10 mouse cellular contexts compared by ENCODE assay signal in the genomic region with DNA sequence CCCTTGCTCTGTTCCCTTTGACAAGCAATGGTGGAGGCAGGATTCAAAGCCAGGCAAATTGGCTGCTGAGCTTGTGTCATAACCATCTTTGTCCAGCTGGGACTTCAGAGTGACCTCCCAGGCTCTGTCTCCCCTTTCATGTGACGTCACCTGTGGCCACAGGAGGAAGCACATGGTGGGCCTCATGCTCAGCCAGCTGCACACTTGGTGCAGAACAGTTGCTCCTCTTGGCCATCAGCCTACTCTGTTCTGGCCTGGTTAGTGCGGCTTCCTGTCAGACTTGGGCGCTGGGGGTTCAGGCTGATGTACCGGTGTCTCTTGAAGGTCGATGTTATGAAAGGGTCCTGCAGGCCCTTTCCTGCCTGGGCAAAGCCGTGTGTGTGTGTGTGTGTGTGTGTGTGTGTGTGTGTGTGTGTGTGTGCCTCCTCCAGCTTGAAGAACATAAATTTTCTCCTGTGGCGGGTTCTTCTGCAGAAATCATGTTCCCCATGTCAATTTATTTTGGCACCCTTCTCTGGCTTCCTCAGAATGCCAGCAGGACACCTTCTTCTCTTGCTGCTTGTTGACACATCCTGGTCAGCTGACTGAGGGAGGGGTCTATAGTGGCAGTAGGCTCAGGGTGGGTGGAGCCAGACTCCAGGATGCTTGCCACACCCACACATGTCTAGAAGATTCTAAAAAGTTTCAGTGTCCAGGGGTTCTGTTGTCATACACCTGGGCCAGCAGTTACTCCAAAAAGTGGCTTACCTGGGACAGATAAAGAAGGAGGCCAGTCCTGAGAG. TPM values are rescaled to one million over a fixed set of nuclear protein-coding genes. Genes with fewer than 3 reads are reported as not detected.
A peak's percentile ranks its signal among the peaks of the same experiment; 100 is the strongest.
DNase-seq lines count a peak whose midpoint lies in the region; ATAC-seq and TF ChIP-seq lines count a peak whose summit lies in the region.
"Had no signal": no experiment of that assay in that cellular context is flagged by ENCODE, and none has a peak within 500 bp of the region (broad histone marks: within the 10 kb centered on the region; RNA-seq: fewer than 3 reads in every experiment).

No protein-coding gene starts in this region.

- no peak overlapping the region for H3K4me3 ChIP-seq in MEL (ENCODE audit: control insufficient read depth in 1 of 2, insufficient read depth in 1 of 2, low read depth in 2 of 2, low read length in 2 of 2)
- H3K4me3 ChIP-seq in megakaryocyte, embryonic 14.5 days (replicated peaks) = peak overlapping the region; percentile 42
- no peak overlapping the region for H3K4me3 ChIP-seq in neural tube, embryonic 15.5 days (replicated peaks)
- H3K4me3 ChIP-seq in intestine, embryonic 15.5 days (replicated peaks) = no peak overlapping the region
- H3K4me3 ChIP-seq in forebrain, embryonic 12.5 days (replicated peaks) = no peak overlapping the region
- H3K4me3 ChIP-seq: hindbrain, embryonic 15.5 days had no signal

- no peak for ATAC-seq in neural tube, embryonic 15.5 days (ENCODE audit: low FRiP score)
- ATAC-seq in intestine, embryonic 15.5 days = no peak
- ATAC-seq in forebrain, embryonic 12.5 days (ENCODE audit: low FRiP score) = no peak

- H3K9me3 ChIP-seq in MEL (replicated peaks; ENCODE audit: insufficient read depth, low read length) = no peaks in the 10 kb centered on the region
- H3K9me3 ChIP-seq in megakaryocyte, embryonic 14.5 days = no peaks in the 10 kb centered on the region
- H3K9me3 ChIP-seq in neural tube, embryonic 15.5 days (replicated peaks) = no peaks in the 10 kb centered on the region
- H3K9me3 ChIP-seq in intestine, embryonic 15.5 days = no peaks in the 10 kb centered on the region
- no peaks in the 10 kb centered on the region for H3K9me3 ChIP-seq in forebrain, embryonic 12.5 days
- H3K9me3 ChIP-seq: hindbrain, embryonic 15.5 days had no signal

- TF ChIP-seq POLR2A in MEL (IDR thresholded peaks at IDR 0.05; ENCODE audit: control insufficient read depth in 1 of 2, insufficient read depth in 1 of 2, low read depth in 1 of 2, low read length in 2 of 2, poor library complexity in 1 of 2) = no peak

- peaks cover 0 to 2% of the 10 kb centered on the region in 2 experiments; a peak in 1 of 4 replicates for H3K36me3 ChIP-seq in MEL (ENCODE audit: control insufficient read depth in 1 of 2, insufficient read depth in 2 of 2, low read length in 2 of 2)
- H3K36me3 ChIP-seq in megakaryocyte, embryonic 14.5 days (replicated peaks; ENCODE audit: low read length) = peaks cover 10% of the 10 kb centered on the region
- no peaks in the 10 kb centered on the region for H3K36me3 ChIP-seq in neural tube, embryonic 15.5 days
- no peaks in the 10 kb centered on the region for H3K36me3 ChIP-seq in intestine, embryonic 15.5 days
- H3K36me3 ChIP-seq in forebrain, embryonic 12.5 days (replicated peaks) = no peaks in the 10 kb centered on the region
- H3K36me3 ChIP-seq: G1E; hindbrain, embryonic 15.5 days had no signal

- H3K4me2 ChIP-seq in neural tube, embryonic 15.5 days = no peak overlapping the region
- no peak overlapping the region for H3K4me2 ChIP-seq in intestine, embryonic 15.5 days (replicated peaks)
- H3K4me2 ChIP-seq in forebrain, embryonic 12.5 days = no peak overlapping the region
- H3K4me2 ChIP-seq: hindbrain, embryonic 15.5 days had no signal

- WGBS in neural tube, embryonic 15.5 days = 88% methylated on average over 7 of the region's 7 CpGs
- WGBS in intestine, embryonic 15.5 days = 72% methylated on average over 7 of the region's 7 CpGs
- 91% methylated on average over 6 of the region's 7 CpGs for WGBS in forebrain, embryonic 12.5 days

- H3K9ac ChIP-seq in MEL (ENCODE audit: control insufficient read depth, low read depth, low read length, poor library complexity, severe bottlenecking) = no peak overlapping the region
- H3K9ac ChIP-seq in neural tube, embryonic 15.5 days (replicated peaks) = no peak overlapping the region
- H3K9ac ChIP-seq in intestine, embryonic 15.5 days = no peak overlapping the region
- no peak overlapping the region for H3K9ac ChIP-seq in forebrain, embryonic 12.5 days
- H3K9ac ChIP-seq: hindbrain, embryonic 15.5 days had no signal

- TF ChIP-seq EP300 in MEL (IDR thresholded peaks at IDR 0.05; ENCODE audit: low read depth in 1 of 2, low read length in 2 of 2) = no peak

- H3K27me3 ChIP-seq in MEL (ENCODE audit: control insufficient read depth in 1 of 2, insufficient read depth in 2 of 2, low read length in 2 of 2) = no peaks in the 10 kb centered on the region
- H3K27me3 ChIP-seq in megakaryocyte, embryonic 14.5 days (replicated peaks) = peaks cover 19% of the 10 kb centered on the region
- H3K27me3 ChIP-seq in neural tube, embryonic 15.5 days (replicated peaks) = no peaks in the 10 kb centered on the region
- H3K27me3 ChIP-seq in intestine, embryonic 15.5 days (replicated peaks) = no peaks in the 10 kb centered on the region
- H3K27me3 ChIP-seq in forebrain, embryonic 12.5 days = no peaks in the 10 kb centered on the region
- H3K27me3 ChIP-seq: hindbrain, embryonic 15.5 days had no signal

- peaks cover 1% of the 10 kb centered on the region; the same call in 1 of the 2 replicates for H3K79me2 ChIP-seq in MEL (ENCODE audit: control insufficient read depth, insufficient read depth, low read length, poor library complexity)

- TF ChIP-seq RAD21 in MEL (IDR thresholded peaks at IDR 0.05; ENCODE audit: low read depth, low read length) = no peak

- H3K27ac ChIP-seq in MEL (ENCODE audit: control insufficient read depth, low read depth, low read length) = no peak overlapping the region
- no peak overlapping the region for H3K27ac ChIP-seq in neural tube, embryonic 15.5 days (replicated peaks)
- H3K27ac ChIP-seq in intestine, embryonic 15.5 days = no peak overlapping the region
- no peak overlapping the region for H3K27ac ChIP-seq in forebrain, embryonic 12.5 days
- H3K27ac ChIP-seq: hindbrain, embryonic 15.5 days had no signal

- DNase-seq in kidney, adult 8-10 months = peak; percentile 14 to 16
- DNase-seq in kidney, adult 18-20 months = no peak
- DNase-seq in MEL (ENCODE audit: low read depth, low spot score) = peak; percentile 16
- peak; percentile 80 to 86 for DNase-seq in heart, adult 9 months (ENCODE audit: low spot score in 2 of 2)

- H3K4me1 ChIP-seq in MEL (ENCODE audit: control insufficient read depth in 1 of 2, insufficient read depth in 2 of 2, low read length in 2 of 2) = peaks cover 0 to 6% of the 10 kb centered on the region in 2 experiments; a peak in 2 of 4 replicates
- H3K4me1 ChIP-seq in megakaryocyte, embryonic 14.5 days = peaks cover 74% of the 10 kb centered on the region
- peaks cover 4% of the 10 kb centered on the region for H3K4me1 ChIP-seq in neural tube, embryonic 15.5 days
- 0 out of 2 replicates have a peak, but pooled peaks cover 1% of the 10 kb centered on the region for H3K4me1 ChIP-seq in intestine, embryonic 15.5 days (replicated peaks)
- H3K4me1 ChIP-seq in forebrain, embryonic 12.5 days = 0 out of 2 replicates have a peak, but pooled peaks cover 3% of the 10 kb centered on the region

- no peak for TF ChIP-seq CTCF in MEL (IDR thresholded peaks at IDR 0.05 in 2 of 3, conservative IDR thresholded peaks at IDR 0.05 in 1 of 3; ENCODE audit: control insufficient read depth in 1 of 3, insufficient read depth in 1 of 3, low read depth in 2 of 3, low read length in 3 of 3, poor library complexity in 1 of 3, severe bottlenecking in 1 of 3)

TF ChIP-seq in MEL, 35 proteins besides CTCF, POLR2A, EP300 and RAD21:
- TF ChIP-seq ZMIZ1 (IDR thresholded peaks at IDR 0.05; ENCODE audit: low read depth, low read length) = no peak
- peak; percentile 58; the same call in 1 of the 2 replicates for TF ChIP-seq USF1 (IDR thresholded peaks at IDR 0.05; ENCODE audit: low read depth, low read length)

RNA-seq across cellular contexts. Expression of gene Cracr2a, which starts 5.0 kb away (rescaled TPM):
- 1.9 and 2.2 TPM in 2 replicates for total RNA-seq in MEL (2012; rRNA removed)
- polyA plus RNA-seq in MEL (2012; ENCODE audit: insufficient read depth in 1 of 2, insufficient read length in 2 of 2, low read depth in 1 of 2, low replicate concordance in 2 of 2, missing spikeins in 1 of 2) = 1 to 10 TPM in 1 of 2 experiments, not detected in 1; 3.1 TPM
- 0.21 and 0.49 TPM in 2 replicates for polyA plus RNA-seq in megakaryocyte, embryonic 14.5 days (2012; ENCODE audit: insufficient read depth, low replicate concordance)
- 1.0 and 1.2 TPM in 2 replicates for polyA plus RNA-seq in neural tube, embryonic 15.5 days (2015; fragmentation: Nextera tagmentation; extraction: Ambion mirVana)
- polyA plus RNA-seq in intestine, embryonic 15.5 days (2015; fragmentation: Nextera tagmentation; extraction: Ambion mirVana) = 2.2 and 2.5 TPM in 2 replicates
- 1.1 TPM in 2 replicates for polyA plus RNA-seq in forebrain, embryonic 12.5 days (2016; fragmentation: Nextera tagmentation; extraction: Ambion mirVana)
- polyA plus RNA-seq: G1E had no signal
